Mouse (Mus musculus) mouse embryonic stem cell (cell line): ENCODE results near the gene Trim8.

Source experiments
- in situ Hi-C, 2 experiments: fragments of 300-500 bp; cut with MboI; formaldehyde crosslinking; loops; 1 replicate in 1 of 2; 3 replicates in 1 of 2; pipeline ENCODE4 v1.14.3; 2019 to 2020; ENCODE audit warnings: low sequenced_read_pairs in 2 of 2, low pct_unique_long_range_greater_than_20kb in 1 of 2, mixed read lengths in 1 of 2; ENCODE audit not compliant: unreplicated experiment in 1 of 2

Gene Trim8

GRCm38 (mm10) chr19:46501401-46502068, at the start of gene Trim8:
Trim8 (plus strand) TSS chr19:46501702.
- in situ Hi-C loops = no loop called here

DNA sequence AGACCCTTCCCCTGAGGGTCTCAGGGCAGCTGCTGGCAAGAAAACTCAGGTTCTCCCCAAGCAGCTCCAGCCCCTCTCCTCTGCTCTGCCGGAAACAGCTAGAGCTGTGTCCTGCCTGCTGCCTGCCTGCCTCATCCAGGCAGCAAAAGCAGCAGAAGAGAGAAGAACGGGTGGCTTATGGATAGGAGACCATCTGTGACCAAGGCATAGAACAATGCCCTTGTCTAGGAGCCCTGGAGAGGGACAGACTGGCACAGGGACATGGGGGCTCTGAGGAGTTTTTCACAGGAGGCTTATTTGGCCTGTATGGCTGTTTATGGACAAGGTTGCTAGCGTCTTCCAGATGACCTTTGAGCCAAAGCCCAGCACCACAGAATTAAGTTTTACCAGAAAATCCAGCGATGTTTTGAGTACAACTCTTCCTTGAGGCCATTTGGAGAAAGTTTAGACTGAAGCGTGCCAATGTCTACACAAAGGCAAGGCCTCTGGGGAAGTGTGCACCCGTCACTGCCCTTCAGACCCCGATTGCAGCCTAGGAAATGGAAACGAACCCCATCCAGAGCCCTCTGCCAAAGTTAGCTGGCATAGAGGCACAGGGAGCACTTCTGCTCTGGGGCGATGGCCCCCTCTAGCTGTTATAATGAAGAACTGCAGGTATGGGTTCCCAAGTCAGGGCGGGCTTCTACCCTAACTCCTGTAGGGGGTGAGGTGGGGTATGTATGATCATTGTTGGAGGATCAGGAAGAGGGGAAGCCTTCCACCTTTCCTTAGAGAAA, 49.3 kb upstream of the Trim8 start:
- in situ Hi-C loops = no loop called here

- in situ Hi-C loops = no loop called here
Measured at GRCm38 (mm10) chr19:46452916-46453315, 48.6 kb upstream of the Trim8 start.

- in situ Hi-C loops = no loop called here
Measured at GRCm38 (mm10) chr19:46454126-46454880, 47.2 kb upstream of the Trim8 start.

GRCm38 (mm10) chr19:46455032-46455431, 46.5 kb upstream of the Trim8 start:
- in situ Hi-C loops = no loop called here

GRCm38 (mm10) chr19:46455556-46455955, 45.9 kb upstream of the Trim8 start:
- in situ Hi-C loops = no loop called here

DNA sequence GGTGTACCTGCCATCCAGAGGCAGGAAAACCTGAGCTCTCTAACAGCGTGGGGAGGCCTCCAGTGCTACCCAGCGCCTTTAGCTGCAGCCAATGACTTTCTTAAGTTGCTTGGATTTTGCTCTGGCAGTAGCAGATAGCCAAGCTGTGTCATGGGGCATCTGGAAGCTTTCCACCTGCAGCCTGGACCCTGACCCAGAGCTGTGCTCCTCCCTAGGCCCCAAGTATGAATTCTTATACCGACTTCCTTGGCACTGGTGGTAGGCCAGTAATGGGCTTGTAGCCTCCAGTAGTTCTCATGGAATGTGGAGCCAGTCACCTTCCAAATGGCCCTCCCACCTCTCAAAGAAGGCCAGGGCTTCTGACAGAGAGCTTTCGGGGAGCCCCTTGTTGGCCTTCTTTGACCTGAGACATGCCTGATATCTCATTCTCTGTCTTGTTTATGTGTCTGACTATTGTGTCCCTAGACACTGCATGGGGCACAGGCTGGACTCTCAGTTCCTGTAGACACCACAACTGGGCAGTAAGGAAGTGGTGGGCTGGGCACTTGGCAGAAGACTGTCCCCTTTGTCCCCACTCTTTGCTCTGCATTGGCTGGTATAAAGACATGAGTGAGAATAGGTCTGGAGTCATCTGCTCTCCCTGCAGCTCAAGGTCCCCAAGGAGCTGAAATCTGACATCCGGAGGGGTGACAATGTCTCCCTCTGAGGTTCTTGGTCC, 45.3 kb upstream of the Trim8 start:
- in situ Hi-C loops = no loop called here

DNA sequence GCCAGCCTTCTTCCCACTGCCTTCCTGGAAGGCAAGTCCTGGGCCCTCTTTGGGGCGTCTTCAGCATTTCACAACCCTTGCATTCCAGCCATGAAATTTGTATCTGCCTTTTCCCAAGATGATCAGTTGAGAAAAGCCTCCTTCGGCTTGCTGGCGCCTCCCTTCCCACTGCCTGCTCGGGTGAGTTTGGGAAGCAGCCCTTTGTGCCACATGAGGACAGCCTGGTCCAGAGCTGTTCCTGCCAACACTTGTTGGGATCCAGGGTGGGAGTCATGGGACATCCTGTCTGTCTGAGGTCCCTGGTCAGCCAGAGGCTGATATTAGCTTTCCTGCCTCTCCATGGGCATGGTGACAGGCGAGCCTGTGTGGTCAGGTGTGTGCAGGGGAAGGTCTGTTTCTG, 43.7 kb upstream of the Trim8 start:
- in situ Hi-C loops = no loop called here

GRCm38 (mm10) chr19:46459256-46459655, 42.2 kb upstream of the Trim8 start:
- in situ Hi-C loops = no loop called here

GRCm38 (mm10) chr19:46459889-46460288, 41.6 kb upstream of the Trim8 start:
- in situ Hi-C loops = no loop called here

DNA sequence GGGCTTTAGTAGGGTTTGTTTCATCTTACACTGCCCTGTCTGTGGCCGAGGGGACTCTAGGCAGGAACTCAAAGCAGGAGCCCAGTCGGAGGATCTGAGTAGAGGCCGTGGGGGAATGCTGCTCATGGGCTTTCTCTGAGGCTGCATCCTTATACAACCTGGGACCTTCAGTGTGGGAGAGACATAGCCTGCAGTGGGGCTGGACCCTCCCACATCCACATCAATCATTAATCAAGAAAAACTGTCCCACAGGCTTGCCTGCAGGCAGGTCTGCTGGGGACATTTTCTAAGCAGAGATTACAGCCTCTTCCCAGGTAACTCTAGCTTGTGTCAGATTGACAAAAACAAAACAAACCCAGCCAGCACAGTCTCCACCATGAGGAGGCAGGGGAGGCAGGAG, 38.9 kb upstream of the Trim8 start:
- in situ Hi-C loops = no loop called here

DNA sequence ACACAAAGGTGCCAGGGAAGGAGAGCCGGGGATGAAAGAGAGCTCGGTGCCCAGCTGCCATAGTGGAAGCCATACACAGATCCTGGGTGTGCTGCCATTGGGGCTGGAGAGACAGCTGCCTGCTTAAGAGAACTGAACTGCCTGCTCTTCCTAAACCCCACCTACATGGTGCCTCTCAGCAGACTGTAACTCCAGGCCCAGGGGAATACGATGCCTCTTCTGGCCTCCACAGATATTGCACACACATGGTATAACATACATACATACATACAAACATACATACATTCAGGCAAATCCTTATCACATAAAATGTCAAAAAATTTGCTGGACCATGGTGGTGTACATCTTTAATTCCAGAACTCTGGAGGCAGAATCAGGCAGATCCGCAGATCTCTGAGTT, 38.1 kb upstream of the Trim8 start:
- in situ Hi-C loops = no loop called here

DNA sequence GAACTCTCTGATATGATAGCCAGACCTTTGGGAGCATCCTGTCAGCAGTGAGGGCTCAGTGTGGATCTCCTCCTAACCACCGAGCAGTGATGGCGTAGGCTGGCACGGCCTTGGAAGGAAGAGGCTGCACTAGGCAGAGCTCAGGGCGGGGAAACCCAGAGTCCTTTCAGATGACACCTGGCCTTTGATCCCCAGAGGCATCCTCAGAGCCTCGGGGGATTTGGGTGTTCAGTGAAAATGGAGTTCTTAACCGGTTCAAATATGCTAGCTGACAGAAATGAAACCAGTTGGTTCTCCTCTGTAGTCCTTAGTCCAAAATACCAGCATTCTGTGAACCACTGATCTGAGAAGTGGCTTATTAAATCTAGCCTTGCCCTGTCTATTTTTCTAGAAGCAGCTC, 35.3 kb upstream of the Trim8 start:
- in situ Hi-C loops = no loop called here

GRCm38 (mm10) chr19:46467051-46467503, 34.4 kb upstream of the Trim8 start:
- in situ Hi-C loops = no loop called here

GRCm38 (mm10) chr19:46470364-46471240, 30.9 kb upstream of the Trim8 start:
- in situ Hi-C loops = no loop called here

GRCm38 (mm10) chr19:46471324-46472093, 30.0 kb upstream of the Trim8 start:
- in situ Hi-C loops = no loop called here

- in situ Hi-C loops = no loop called here
Measured at GRCm38 (mm10) chr19:46477432-46477845, 24.1 kb upstream of the Trim8 start.
